Mouse (Mus musculus): ENCODE results near the gene Fas.

Fas gene

DNA sequence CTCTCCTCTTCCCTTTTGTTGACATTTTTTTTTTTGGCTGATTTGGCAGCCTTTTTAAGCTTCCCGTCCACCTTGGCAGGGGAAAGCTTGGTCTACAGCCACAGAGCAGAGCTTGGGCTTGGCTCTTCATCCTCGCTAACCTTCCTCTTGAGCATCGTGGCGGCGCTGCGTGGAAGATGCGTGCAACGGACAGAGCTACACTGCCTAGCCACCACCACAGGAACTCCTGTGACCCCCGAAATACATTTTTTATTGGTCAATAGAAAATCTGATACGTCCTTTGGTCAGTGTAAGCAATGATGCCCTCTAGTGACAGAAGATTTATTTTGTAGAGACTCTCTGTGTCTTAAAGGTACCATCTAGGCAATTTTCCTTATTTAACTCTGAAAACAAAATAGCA, 6.1 kb upstream of the Fas start:
- peak in 1 of 2 experiments; percentile 24 for DNase-seq

DNA sequence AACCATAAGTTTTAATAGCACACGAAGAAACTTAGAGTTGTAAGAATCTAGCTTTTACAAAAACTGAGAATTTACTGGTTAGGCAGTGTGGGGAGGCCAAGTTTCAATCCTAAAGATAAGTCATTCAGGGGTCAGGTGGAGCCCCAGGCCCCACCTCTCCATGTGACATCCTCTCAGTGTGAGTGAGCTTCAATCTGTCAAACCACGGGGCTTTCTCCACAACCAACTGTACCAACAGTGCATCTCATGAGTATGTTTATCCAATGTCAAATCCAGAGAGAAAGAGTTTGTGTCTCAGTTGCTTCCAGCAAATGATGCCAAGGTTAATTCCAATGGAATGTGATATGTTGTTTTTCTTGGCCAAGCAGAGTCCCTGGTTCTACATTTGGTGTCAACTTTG, 5.6 kb upstream of the Fas start:
- DNase-seq, result no peak

DNA sequence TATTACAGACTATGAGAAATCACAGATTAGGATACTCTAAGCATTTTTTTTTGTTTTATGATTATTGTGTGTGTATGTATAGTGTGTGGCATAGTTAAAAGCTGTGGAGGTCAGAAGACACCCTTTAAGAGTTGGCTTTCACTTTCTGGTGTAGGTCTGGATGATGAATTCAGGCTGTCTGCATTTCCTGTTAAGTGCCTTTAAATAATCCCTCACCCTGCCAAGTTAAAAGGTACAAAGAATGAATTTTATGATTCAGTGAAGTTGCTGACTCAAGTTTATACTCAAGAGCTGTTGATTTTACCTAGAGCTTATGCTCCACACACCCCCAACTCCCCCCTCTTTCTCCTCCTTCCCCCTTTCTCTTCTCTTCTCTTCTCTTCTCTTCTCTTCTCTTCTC, 3.2 kb upstream of the Fas start:
- no peak for DNase-seq

DNA sequence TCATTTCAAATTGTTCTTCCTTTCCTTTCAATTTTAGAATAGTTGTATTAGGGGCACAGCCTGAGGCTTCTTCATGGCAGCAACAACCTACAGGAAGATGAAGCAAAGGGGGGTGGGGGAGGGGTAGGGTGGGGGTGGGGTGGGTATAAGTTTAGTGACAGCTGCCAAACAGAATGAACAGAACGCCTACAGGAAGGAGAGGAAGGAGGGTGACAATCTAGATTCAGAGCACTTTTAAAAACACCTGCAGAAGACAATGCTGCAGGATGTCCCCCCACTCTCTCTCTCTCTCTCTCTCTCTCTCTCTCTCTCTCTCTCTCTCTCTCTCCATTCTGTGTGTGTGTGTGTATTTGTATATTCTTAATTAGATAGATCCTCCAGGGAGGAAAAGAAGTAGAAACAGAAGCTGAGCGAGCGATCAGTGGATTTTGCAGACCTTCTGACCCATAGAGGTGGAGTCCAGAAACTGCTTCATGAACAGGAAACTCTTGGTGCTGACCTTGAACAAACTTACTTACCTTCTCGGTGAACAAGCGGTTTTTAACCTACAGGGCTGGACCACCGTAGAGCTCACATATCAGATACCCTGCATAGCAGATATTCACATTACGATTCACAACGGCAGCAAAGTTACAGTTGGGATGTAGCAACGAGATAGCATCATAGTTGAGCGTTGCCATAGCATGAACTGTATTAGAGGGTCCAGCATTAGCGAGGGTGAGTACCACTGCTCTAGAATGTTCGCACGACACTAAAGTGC, 2.6 kb upstream of the Fas start:
- DNase-seq, result no peak

GRCm38 (mm10) chr19:34288696-34289095, 1.8 kb upstream of the Fas start:
- DNase-seq, result no peak

- DNase-seq, result peak; percentile 26 to 38
Observed at GRCm38 (mm10) chr19:34290872-34291341, 441 bp downstream of the Fas start.

GRCm38 (mm10) chr19:34291379-34291778, 913 bp downstream of the Fas start:
- DNase-seq, result no peak

DNA sequence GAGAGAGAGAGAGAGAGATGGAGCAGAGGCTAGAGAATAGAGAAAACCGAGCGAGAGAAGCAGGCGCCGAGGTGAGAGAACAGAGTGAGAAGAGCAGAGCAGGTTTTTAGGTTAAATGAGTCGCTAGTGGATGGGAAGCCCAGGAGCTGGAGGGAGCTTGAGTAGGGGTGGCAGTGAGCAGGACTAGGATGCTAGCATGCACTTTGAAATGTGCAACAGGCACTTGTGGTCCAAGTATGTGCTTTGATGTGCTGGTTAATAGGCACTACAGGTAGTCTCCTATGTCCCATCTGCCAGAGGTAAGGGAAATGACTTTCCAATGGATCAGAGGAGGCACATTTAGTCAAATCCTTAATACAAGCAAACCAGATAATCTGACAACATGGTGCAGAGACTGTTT, 1.5 kb downstream of the Fas start:
- no peak for DNase-seq

- DNase-seq, result no peak
Observed at GRCm38 (mm10) chr19:34292701-34293100, 2.2 kb downstream of the Fas start.

DNA sequence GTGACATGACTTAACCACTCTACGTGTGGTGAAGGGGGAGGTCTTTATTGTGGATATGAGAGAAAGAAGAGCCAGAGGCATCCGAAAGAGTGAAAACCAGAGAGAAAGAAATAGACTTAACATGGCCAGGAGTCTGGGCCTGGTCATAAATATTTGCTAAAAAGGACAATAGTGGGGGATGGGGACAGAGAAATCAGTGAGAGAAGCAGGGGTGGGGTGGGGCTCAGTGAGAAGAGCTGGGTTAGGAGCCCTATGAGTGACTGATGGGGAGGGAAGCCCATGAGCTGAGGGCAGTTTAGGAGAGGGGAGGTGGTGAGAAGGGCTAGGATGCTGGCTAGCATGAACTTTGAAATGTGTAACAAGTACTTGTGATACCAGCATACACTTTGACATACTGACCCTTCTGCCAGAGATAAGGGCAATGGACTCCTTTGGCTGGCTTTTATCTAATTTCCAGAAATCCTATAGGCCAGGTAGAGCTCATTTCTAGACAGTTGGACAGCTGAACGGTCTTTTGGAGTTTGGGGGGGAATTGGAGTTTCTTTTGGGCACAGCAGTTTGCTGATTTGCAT, 3.0 kb downstream of the Fas start:
- DNase-seq, result no peak

- no peak for DNase-seq
Observed at GRCm38 (mm10) chr19:34295442-34295841, 5.0 kb downstream of the Fas start.

- DNase-seq, result no peak
Observed at GRCm38 (mm10) chr19:34298531-34298930, 8.1 kb downstream of the Fas start.

GRCm38 (mm10) chr19:34299229-34299628, 8.8 kb downstream of the Fas start:
- DNase-seq, result no peak

DNA sequence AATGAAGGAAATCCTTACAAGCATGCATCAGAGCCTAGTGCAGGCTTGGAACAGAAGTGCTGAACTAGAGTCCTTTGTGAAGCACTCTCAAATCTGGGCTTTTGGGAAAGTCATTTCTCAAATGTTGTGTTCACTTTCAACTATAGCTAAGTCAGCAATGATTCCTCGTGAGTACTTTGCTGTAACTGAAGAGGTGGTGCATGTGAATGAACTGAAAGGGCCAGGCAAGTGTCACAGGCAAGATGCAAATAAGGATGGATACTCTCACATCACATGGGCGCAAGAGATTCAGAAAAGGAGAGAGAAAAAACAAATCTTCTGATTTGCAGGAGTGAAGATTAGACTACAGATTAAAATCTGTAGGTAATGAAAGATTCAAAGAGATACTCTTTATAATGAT, 10.0 kb downstream of the Fas start:
- DNase-seq, result no peak

DNA sequence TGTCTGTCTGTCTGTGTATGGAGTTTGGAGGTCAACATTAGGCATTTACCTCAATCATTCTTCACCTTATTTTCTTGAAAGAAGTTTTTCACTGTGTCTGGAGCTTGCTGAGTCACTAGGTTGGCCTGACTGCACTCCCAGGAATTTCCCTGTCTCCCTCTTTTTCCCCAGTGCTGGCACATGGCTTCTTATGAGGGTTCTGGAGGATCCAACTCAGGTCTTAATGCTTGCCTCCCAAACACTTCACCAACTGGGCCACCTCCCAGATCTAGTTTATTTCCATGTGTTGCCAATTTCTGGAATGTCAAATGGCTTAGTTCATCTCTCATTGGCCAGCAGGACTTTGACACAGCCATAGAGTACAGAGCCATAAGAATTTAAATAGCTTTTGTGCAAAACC, 14.5 kb downstream of the Fas start:
- DNase-seq, result no peak

GRCm38 (mm10) chr19:34306794-34307193, 16.3 kb downstream of the Fas start:
- DNase-seq, result no peak

DNA sequence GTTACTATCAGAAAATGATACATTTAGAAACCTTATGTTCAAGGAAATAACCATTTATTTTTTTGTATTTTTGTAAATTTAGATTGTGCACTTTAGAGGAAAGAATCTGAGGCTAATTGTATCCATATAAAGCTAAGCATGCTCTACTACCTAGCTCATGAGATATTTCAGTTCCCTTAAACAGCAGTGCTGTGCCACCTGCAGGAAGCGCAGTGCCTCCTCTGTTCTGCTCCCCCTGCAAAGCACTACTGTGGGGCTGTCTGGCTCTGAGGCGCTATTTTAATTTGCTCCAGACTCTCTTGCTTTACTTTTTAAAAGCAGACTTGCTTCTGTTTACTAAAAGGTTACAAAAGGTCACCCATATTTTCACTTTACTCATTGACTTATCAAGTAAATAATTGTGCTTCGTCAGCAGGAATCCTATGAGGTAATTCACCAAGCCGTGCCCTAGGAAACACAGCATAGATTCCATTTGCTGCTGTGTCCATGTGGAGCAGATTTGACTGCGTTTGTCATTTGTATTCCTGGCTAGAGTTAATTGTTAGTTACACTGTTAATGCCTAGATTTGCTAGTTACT, 21.8 kb downstream of the Fas start:
- no peak for DNase-seq

- peak in 1 of 2 experiments; percentile 3 for DNase-seq
Observed at GRCm38 (mm10) chr19:34328051-34328450, 37.6 kb downstream of the Fas start.

- peak; percentile 57 to 65 for DNase-seq
Observed at GRCm38 (mm10) chr19:34334300-34334699, 43.8 kb downstream of the Fas start.

GRCm38 (mm10) chr19:34344702-34345101, 54.2 kb downstream of the Fas start:
- no peak for DNase-seq

DNA sequence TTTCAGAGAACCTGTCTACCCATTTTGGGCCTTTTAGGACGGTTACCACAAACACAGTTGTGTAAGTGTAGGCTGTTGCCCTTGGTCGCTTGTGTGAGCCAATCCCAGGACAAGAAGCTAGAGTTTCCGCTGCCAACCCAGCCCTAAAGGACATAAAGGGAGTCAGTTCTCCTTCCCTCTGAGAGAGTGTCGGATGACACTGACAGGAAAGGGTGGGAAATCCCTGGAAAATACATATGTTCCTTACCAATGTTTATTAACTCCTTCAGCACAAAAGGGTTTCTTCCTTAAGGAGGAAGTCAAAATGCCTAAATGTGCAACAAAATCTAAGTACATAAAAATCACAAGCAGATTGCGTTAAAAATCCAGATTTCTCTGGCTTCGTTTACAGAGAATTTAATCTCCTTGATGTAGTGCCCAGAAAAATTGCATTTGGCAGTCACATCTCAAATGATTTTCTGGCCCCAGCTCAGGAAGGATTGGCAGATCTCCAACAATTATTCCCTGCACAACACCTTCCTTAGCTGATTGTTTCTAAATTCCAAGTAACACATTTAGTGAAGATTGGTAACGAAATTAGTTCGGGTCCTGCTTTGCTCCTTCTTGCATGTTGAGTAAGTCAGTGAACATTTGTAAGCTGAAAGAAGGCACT, 55.3 kb downstream of the Fas start:
- no peak for DNase-seq

DNA sequence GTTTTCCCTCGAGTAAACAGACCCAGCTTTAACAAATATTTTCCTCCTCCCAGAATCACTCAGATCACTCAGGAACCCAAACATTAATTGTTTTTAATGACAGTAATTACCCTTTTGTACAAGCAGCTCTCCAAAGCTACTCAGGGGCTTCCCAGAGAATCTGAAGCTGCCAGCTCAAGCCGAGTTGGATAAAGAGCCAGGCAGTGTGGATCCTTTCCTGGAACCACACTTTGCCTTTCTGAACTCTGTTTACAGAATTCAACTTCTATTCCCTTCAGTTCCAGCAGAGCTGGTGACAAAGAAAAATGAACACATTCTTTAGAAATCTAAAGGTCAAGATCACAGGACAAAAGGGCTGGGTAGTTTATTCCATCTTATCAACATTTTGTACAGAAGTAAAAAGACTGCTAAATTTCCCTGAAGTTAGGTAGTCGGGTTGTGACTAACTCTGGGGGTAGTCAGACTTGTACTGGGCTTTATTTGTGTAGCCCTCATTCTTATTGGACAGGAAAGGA, 62.9 kb downstream of the Fas start:
- peak in 1 of 2 experiments; percentile 13 for DNase-seq

DNA sequence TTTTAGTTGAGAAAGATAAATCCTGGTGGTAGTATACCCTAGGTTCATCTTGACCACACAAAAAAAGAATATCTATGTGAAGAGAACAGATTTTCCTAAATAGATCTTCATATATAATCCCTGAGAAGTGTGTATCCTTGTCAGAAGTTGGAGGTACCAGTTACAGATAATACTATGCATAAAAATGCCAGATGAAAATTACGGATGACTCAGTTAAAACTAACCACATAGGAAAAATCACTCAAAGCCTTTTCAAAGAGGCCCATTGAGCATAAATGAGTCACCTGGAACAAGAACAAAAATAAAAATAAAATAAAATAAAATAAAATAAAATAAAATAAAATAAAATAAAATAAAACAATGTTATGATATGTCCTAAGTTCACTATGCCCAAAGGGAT, 72.2 kb downstream of the Fas start:
- no peak for DNase-seq

GRCm38 (mm10) chr19:34369551-34369950, 79.1 kb downstream of the Fas start:
- no peak for DNase-seq
